Mouse (Mus musculus) MEL (cell line): ENCODE results near the gene Bscl2. TPM values are rescaled to one million over a fixed set of nuclear protein-coding genes. Genes with fewer than 3 reads are reported as not detected.
A peak's percentile ranks its signal among the peaks of the same experiment; 100 is the strongest.

Experiments
- DNase-seq: peaks from one replicate; pipeline ENCODE4 v3.0.0; 2011; ENCODE audit warnings: low read depth, low spot score
- H3K27ac ChIP-seq: 2 replicates; pipeline ENCODE4 v1.5.1; 2012; ENCODE audit warnings: low read depth, mild to moderate bottlenecking, control low read depth, low read length, moderate library complexity; ENCODE audit not compliant: control insufficient read depth
- H3K27me3 ChIP-seq, 2 experiments: fragments of 150-350 bp in 1 of 2; sonication (generic) in 1 of 2; 2 replicates each; pipeline ENCODE4 v1.6.1; 2012; ENCODE audit warnings: low read length in 2 of 2, mild to moderate bottlenecking in 2 of 2, improper control_type of control experiment in 1 of 2, moderate library complexity in 1 of 2; ENCODE audit not compliant: insufficient read depth in 2 of 2, control insufficient read depth in 1 of 2
- H3K36me3 ChIP-seq, 2 experiments: 2 replicates each; pipeline ENCODE4 v1.6.1; 2012 to 2014; ENCODE audit warnings: low read length in 2 of 2, improper control_type of control experiment in 1 of 2, inconsistent platforms in 1 of 2, mild to moderate bottlenecking in 1 of 2; ENCODE audit not compliant: insufficient read depth in 2 of 2, control insufficient read depth in 1 of 2
- H3K4me1 ChIP-seq, 2 experiments: fragments of 150-350 bp in 1 of 2; sonication (generic) in 1 of 2; 2 replicates each; pipeline ENCODE4 v1.6.1; 2012; ENCODE audit warnings: low read length in 2 of 2, improper control_type of control experiment in 1 of 2, mild to moderate bottlenecking in 1 of 2; ENCODE audit not compliant: insufficient read depth in 2 of 2, control insufficient read depth in 1 of 2
- H3K4me3 ChIP-seq, 2 experiments: fragments of 150-350 bp in 1 of 2; sonication (generic) in 1 of 2; 2 replicates each; pipeline ENCODE4 v1.5.1; 2012; ENCODE audit warnings: low read depth in 2 of 2, low read length in 2 of 2, mild to moderate bottlenecking in 2 of 2, moderate library complexity in 2 of 2, control low read depth in 1 of 2, improper control_type of control experiment in 1 of 2; ENCODE audit not compliant: control insufficient read depth in 1 of 2, insufficient read depth in 1 of 2
- H3K79me2 ChIP-seq: 2 replicates; pipeline ENCODE4 v1.6.1; 2012; ENCODE audit warnings: mild to moderate bottlenecking, low read length, moderate library complexity; ENCODE audit not compliant: control insufficient read depth, poor library complexity, insufficient read depth
- H3K9ac ChIP-seq: 2 replicates; pipeline ENCODE4 v1.6.1; 2012; ENCODE audit warnings: low read depth, mild to moderate bottlenecking, control low read depth, low read length, moderate library complexity; ENCODE audit not compliant: control insufficient read depth, poor library complexity, severe bottlenecking
- H3K9me3 ChIP-seq: fragments of 150-350 bp; sonication (generic); replicated peaks from 2 replicates; pipeline ENCODE4 v1.6.1; 2012; ENCODE audit warnings: mild to moderate bottlenecking, low read length, improper control_type of control experiment, moderate library complexity; ENCODE audit not compliant: insufficient read depth
- CHD1 ChIP-seq: IDR thresholded peaks from 2 replicates; pipeline ENCODE4 v1.6.1; 2012; ENCODE audit warnings: low read depth, mild to moderate bottlenecking, inconsistent platforms, low read length, improper control_type of control experiment
- CHD2 ChIP-seq: IDR thresholded peaks from 2 replicates; pipeline ENCODE4 v1.6.1; 2011; ENCODE audit warnings: low read length, improper control_type of control experiment
- CTCF ChIP-seq, 3 experiments: IDR thresholded peaks in 2 of 3; conservative IDR thresholded peaks in 1 of 3; 2 replicates each; pipeline ENCODE4 v1.5.1; 2011 to 2012; ENCODE audit warnings: low read length in 3 of 3, low read depth in 2 of 3, mild to moderate bottlenecking in 2 of 3, improper control_type of control experiment in 1 of 3, inconsistent platforms in 1 of 3, mixed read lengths in 1 of 3, moderate library complexity in 1 of 3; ENCODE audit not compliant: control insufficient read depth in 1 of 3, insufficient read depth in 1 of 3, poor library complexity in 1 of 3, severe bottlenecking in 1 of 3
- EP300 ChIP-seq, 2 experiments: IDR thresholded peaks; 2 replicates each; pipeline ENCODE4 v1.6.1; 2011; ENCODE audit warnings: improper control_type of control experiment in 2 of 2, low read length in 2 of 2, low read depth in 1 of 2, mild to moderate bottlenecking in 1 of 2
- GATA1 ChIP-seq: IDR thresholded peaks from 2 replicates; pipeline ENCODE4 v1.6.1; 2011; ENCODE audit warnings: low read depth, low read length, improper control_type of control experiment
- HCFC1 ChIP-seq: IDR thresholded peaks from 2 replicates; pipeline ENCODE4 v1.6.1; 2012; ENCODE audit warnings: low read depth, mild to moderate bottlenecking, inconsistent platforms, low read length, improper control_type of control experiment, moderate library complexity
- MAFK ChIP-seq: IDR thresholded peaks from 2 replicates; pipeline ENCODE4 v1.6.1; 2011; ENCODE audit warnings: low read depth, mild to moderate bottlenecking, low read length, improper control_type of control experiment, borderline replicate concordance
- MEF2A ChIP-seq: IDR thresholded peaks from 2 replicates; pipeline ENCODE4 v1.6.1; 2014; ENCODE audit warnings: low read depth, mild to moderate bottlenecking, inconsistent platforms, low read length, improper control_type of control experiment; ENCODE audit not compliant: poor library complexity, insufficient replicate concordance, severe bottlenecking; ENCODE audit errors: extremely low read depth
- MXI1 ChIP-seq: IDR thresholded peaks from 2 replicates; pipeline ENCODE4 v1.6.1; 2011; ENCODE audit warnings: mild to moderate bottlenecking, low read depth, low read length, improper control_type of control experiment
- NELFE ChIP-seq: IDR thresholded peaks from 2 replicates; pipeline ENCODE4 v1.6.1; 2011; ENCODE audit warnings: low read depth, low read length, improper control_type of control experiment
- NRF1 ChIP-seq: IDR thresholded peaks from 2 replicates; pipeline ENCODE4 v1.6.1; 2014; ENCODE audit warnings: low read depth, mild to moderate bottlenecking, inconsistent platforms, low read length, improper control_type of control experiment, moderate library complexity; ENCODE audit not compliant: poor library complexity, insufficient read depth, severe bottlenecking
- POLR2AphosphoS2 ChIP-seq: IDR thresholded peaks from 2 replicates; pipeline ENCODE4 v1.6.1; 2011; ENCODE audit warnings: low read length, improper control_type of control experiment
- RAD21 ChIP-seq: IDR thresholded peaks from 2 replicates; pipeline ENCODE4 v1.6.1; 2011; ENCODE audit warnings: mild to moderate bottlenecking, low read depth, low read length, improper control_type of control experiment
- RCOR1 ChIP-seq: IDR thresholded peaks from 2 replicates; pipeline ENCODE4 v1.6.1; 2012; ENCODE audit warnings: low read depth, mild to moderate bottlenecking, inconsistent platforms, low read length, improper control_type of control experiment
- TBP ChIP-seq: IDR thresholded peaks from 2 replicates; pipeline ENCODE4 v1.8.0; 2011; ENCODE audit warnings: low read depth, low read length, improper control_type of control experiment
- TCF12 ChIP-seq: IDR thresholded peaks from 2 replicates; pipeline ENCODE4 v1.6.1; 2014; ENCODE audit warnings: low read depth, mild to moderate bottlenecking, inconsistent platforms, low read length, improper control_type of control experiment, moderate library complexity
- USF1 ChIP-seq: IDR thresholded peaks from 2 replicates; pipeline ENCODE4 v1.6.1; 2014; ENCODE audit warnings: low read depth, mild to moderate bottlenecking, inconsistent platforms, low read length, improper control_type of control experiment, moderate library complexity
- ZC3H11A ChIP-seq: IDR thresholded peaks from 2 replicates; pipeline ENCODE4 v1.6.1; 2012; ENCODE audit warnings: low read depth, mild to moderate bottlenecking, inconsistent platforms, low read length, improper control_type of control experiment
- ZKSCAN1 ChIP-seq: IDR thresholded peaks from 2 replicates; pipeline ENCODE4 v1.6.1; 2012; ENCODE audit warnings: low read depth, mild to moderate bottlenecking, inconsistent platforms, low read length, improper control_type of control experiment, moderate library complexity
- polyA plus RNA-seq, 2 experiments: library from polyadenylated mRNA; stranded (reverse) in 1 of 2; unstranded in 1 of 2; fragments of >175 nt in 1 of 2; fragments of >200 nt in 1 of 2; gene quantifications; 2 replicates each; pipeline versions ENCODE4 v1.2.1 to v1.2.4; 2012; ENCODE audit warnings: low replicate concordance in 2 of 2, low read depth in 1 of 2; ENCODE audit not compliant: insufficient read length in 2 of 2, insufficient read depth in 1 of 2, missing spikeins in 1 of 2
- total RNA-seq: library from RNA; depleted of rRNA; stranded (reverse); fragments of 300-350 nt; gene quantifications from 2 replicates; pipeline ENCODE4 v1.2.3, GENCODE M21; 2012

Gene Bscl2
- total and polyA plus RNA-seq, 3 experiments: 26.0 to 51.3 TPM; not detected in 1

GRCm38 (mm10) chr19:8815812-8816211, 21.5 kb upstream of the Bscl2 start:
- no peak overlapping the region for H3K4me3 ChIP-seq
- no peak for DNase-seq
- H3K27me3 ChIP-seq: no peaks in the 10 kb centered on the region
- H3K4me1 ChIP-seq: peaks cover 3 to 11% of the 10 kb centered on the region in 2 experiments; a peak in 3 of 4 replicates
- H3K27ac ChIP-seq: no peak overlapping the region
- TF ChIP-seq MXI1 (no peak), HCFC1 (no peak)
- H3K9ac ChIP-seq: no peak overlapping the region
- peaks cover 16% of the 10 kb centered on the region in 2 experiments; a peak in 3 of 4 replicates for H3K36me3 ChIP-seq
- no peaks in the 10 kb centered on the region for H3K9me3 ChIP-seq
- peaks cover 27% of the 10 kb centered on the region for H3K79me2 ChIP-seq

DNA sequence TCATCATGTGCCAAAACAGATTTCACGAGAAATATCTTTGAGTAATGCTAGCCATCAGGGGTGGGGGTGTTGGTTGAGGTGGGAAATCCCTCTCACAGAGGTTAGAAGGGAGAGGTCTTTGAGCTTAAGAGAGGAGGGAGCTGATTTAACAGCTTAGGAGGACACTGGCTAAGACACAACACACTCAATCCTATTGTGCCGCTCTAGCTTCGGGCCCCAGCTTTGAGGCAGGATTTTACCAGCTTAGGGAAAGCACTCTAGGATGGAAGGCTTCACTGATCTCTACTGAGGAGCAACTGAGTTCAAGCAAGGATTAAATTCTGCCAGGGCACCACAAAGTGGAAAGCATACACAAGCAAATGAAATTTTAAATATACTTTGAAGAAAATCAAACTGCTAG, 20.3 kb upstream of the Bscl2 start:
- Histone ChIP-seq H3K36me3 (peaks cover 11 to 19% of the 10 kb centered on the region in 2 experiments; a peak in 3 of 4 replicates), H3K27ac (no peak overlapping the region), H3K9me3 (no peaks in the 10 kb centered on the region), H3K4me3 (peak overlapping the region in 1 of 2 experiments; percentile 8; a peak in 1 of 4 replicates), H3K9ac (peak overlapping the region; percentile 21), H3K79me2 (peaks cover 39% of the 10 kb centered on the region), H3K4me1 (peaks cover 3 to 11% of the 10 kb centered on the region in 2 experiments; a peak in 3 of 4 replicates), H3K27me3 (no peaks in the 10 kb centered on the region)
- DNase-seq: no peak
- TF ChIP-seq ZC3H11A: no peak
- TF ChIP-seq TCF12: no peak
- TF ChIP-seq GATA1: no peak
- TF ChIP-seq MEF2A: no peak
- no peak for TF ChIP-seq MAFK
- no peak for TF ChIP-seq USF1
- no peak for TF ChIP-seq ZKSCAN1
- no peak for TF ChIP-seq TBP
- TF ChIP-seq CHD2: no peak
- no peak for TF ChIP-seq CTCF (IDR thresholded peaks at IDR 0.05 in 2 of 3, conservative IDR thresholded peaks at IDR 0.05 in 1 of 3; ENCODE audit: control insufficient read depth in 1 of 3, insufficient read depth in 1 of 3, low read depth in 2 of 3, low read length in 3 of 3, poor library complexity in 1 of 3, severe bottlenecking in 1 of 3)
- TF ChIP-seq POLR2AphosphoS2: no peak
- TF ChIP-seq NELFE: no peak
- TF ChIP-seq RCOR1: no peak
- no peak for TF ChIP-seq EP300 (IDR thresholded peaks at IDR 0.05; ENCODE audit: low read depth in 1 of 2, low read length in 2 of 2)
- TF ChIP-seq CHD1: no peak
- TF ChIP-seq NRF1: no peak
- no peak for TF ChIP-seq RAD21
